Mouse (Mus musculus) megakaryocyte progenitor cell, adult 5-6 weeks (primary cell): ENCODE results near the gene Nrap. TPM values are rescaled to one million over a fixed set of nuclear protein-coding genes. Genes with fewer than 3 reads are reported as not detected.
A peak's percentile ranks its signal among the peaks of the same experiment; 100 is the strongest.

Experiments
- ATAC-seq: replicated peaks from 2 replicates; pipeline ENCODE4 v1.8.0; 2016; ENCODE audit warnings: mild to moderate bottlenecking, moderate TSS enrichment, inconsistent platforms; ENCODE audit not compliant: poor library complexity
- total RNA-seq, 2 experiments: library from RNA; stranded (forward) in 1 of 2; stranded (reverse) in 1 of 2; fragments of 157-497, 149-512 nt in 1 of 2; fragments of 200-1000 nt in 1 of 2; gene quantifications; 2 replicates each; pipeline versions ENCODE4 v1.2.3 to v1.2.4; 2015 to 2017

Nrap gene
- total RNA-seq, 2 experiments from 2014 or later, result 0.39 to 0.46 TPM

- peak; percentile 52 for ATAC-seq
Observed at GRCm38 (mm10) chr19:56319629-56320028, 70.2 kb downstream of the Nrap start.

GRCm38 (mm10) chr19:56319219-56319618 is 70.6 kb downstream of the Nrap start:
- no peak for ATAC-seq

GRCm38 (mm10) chr19:56316531-56316930 is 73.3 kb downstream of the Nrap start:
- no peak for ATAC-seq

- no peak for ATAC-seq
Observed at GRCm38 (mm10) chr19:56300835-56301234, 89.0 kb downstream of the Nrap start.

GRCm38 (mm10) chr19:56297264-56297663 is 92.6 kb downstream of the Nrap start:
- ATAC-seq, result no peak

GRCm38 (mm10) chr19:56296668-56297067 is 93.2 kb downstream of the Nrap start:
- ATAC-seq, result no peak

GRCm38 (mm10) chr19:56294654-56295399 is 95.0 kb downstream of the Nrap start:
- peak; percentile 89 for ATAC-seq

- no peak for ATAC-seq
Observed at GRCm38 (mm10) chr19:56292335-56292734, 97.5 kb downstream of the Nrap start.

- no peak for ATAC-seq
Observed at GRCm38 (mm10) chr19:56291898-56292297, 97.9 kb downstream of the Nrap start.

GRCm38 (mm10) chr19:56289642-56290041 is 100.2 kb downstream of the Nrap start:
- no peak for ATAC-seq

GRCm38 (mm10) chr19:56288436-56288835 is 101.4 kb downstream of the Nrap start:
- ATAC-seq, result no peak

GRCm38 (mm10) chr19:56287580-56288367 is 102.1 kb downstream of the Nrap start:
- ATAC-seq, result no peak

GRCm38 (mm10) chr19:56286866-56287265 is 103.0 kb downstream of the Nrap start, which contains the start of gene Habp2:
Habp2 (plus strand) TSS chr19:56287137.
- ATAC-seq, result no peak

- no peak for ATAC-seq
Observed at GRCm38 (mm10) chr19:56285222-56285621, 104.6 kb downstream of the Nrap start.

- no peak for ATAC-seq
Observed at GRCm38 (mm10) chr19:56278366-56278765, 111.5 kb downstream of the Nrap start.

GRCm38 (mm10) chr19:56277951-56278350 is 111.9 kb downstream of the Nrap start:
- no peak for ATAC-seq

- peak; percentile 46; the same call in 1 of the 2 replicates for ATAC-seq
Observed at GRCm38 (mm10) chr19:56277140-56277804, 112.6 kb downstream of the Nrap start.

- ATAC-seq, result peak; percentile 87
Observed at GRCm38 (mm10) chr19:56272081-56272480, 117.8 kb downstream of the Nrap start.
